Mouse (Mus musculus) kidney, adult 2 months (tissue): ENCODE measurements around the gene Slc23a2. TPM values are rescaled to one million over a fixed set of nuclear protein-coding genes. Genes with fewer than 3 reads are reported as not detected.
A peak's percentile ranks its signal among the peaks of the same experiment; 100 is the strongest.

Experiments
- DNase-seq: peaks from one replicate; pipeline ENCODE4 v3.0.0; 2021
- H3K27ac ChIP-seq: fragments of 200-500 bp; 2 replicates; pipeline ENCODE4 v1.5.1; 2012; ENCODE audit warnings: low read depth, low read length, control low read depth, inconsistent platforms; ENCODE audit not compliant: insufficient read depth
- H3K27me3 ChIP-seq: fragments of 200-500 bp; replicated peaks from 2 replicates; pipeline ENCODE4 v1.6.1; 2012; ENCODE audit warnings: mild to moderate bottlenecking, moderate library complexity, low read length, inconsistent platforms; ENCODE audit not compliant: control insufficient read depth, insufficient read depth
- H3K36me3 ChIP-seq: fragments of 200-500 bp; 2 replicates; pipeline ENCODE4 v1.6.1; 2012; ENCODE audit warnings: mild to moderate bottlenecking, moderate library complexity, low read length, inconsistent platforms; ENCODE audit not compliant: control insufficient read depth, insufficient read depth
- H3K4me1 ChIP-seq: fragments of 200-500 bp; 2 replicates; pipeline ENCODE4 v1.6.1; 2011; ENCODE audit warnings: low read length; ENCODE audit not compliant: control insufficient read depth, insufficient read depth
- H3K4me3 ChIP-seq: fragments of 200-500 bp; 2 replicates; pipeline ENCODE4 v1.5.1; 2011; ENCODE audit warnings: mild to moderate bottlenecking, low read depth, low read length, control low read depth; ENCODE audit not compliant: insufficient read depth
- CTCF ChIP-seq: fragments of 200-500 bp; conservative IDR thresholded peaks from 2 replicates; pipeline ENCODE4 v1.5.1; 2011; ENCODE audit warnings: low read depth, mild to moderate bottlenecking, control low read depth, low read length, moderate library complexity, mixed read lengths; ENCODE audit not compliant: insufficient read depth, insufficient read length
- POLR2A ChIP-seq: fragments of 200-500 bp; IDR thresholded peaks from one replicate; pipeline ENCODE4 v1.6.1; 2011; ENCODE audit warnings: low read depth, low read length, control low read depth
- WGBS: fragments of 180-500 bp; shearing (Covaris S2); methylation state at CpG from one replicate; pipeline ENCODE4 v1.1.7; 2018; 5-methylcytosine and 5-hydroxymethylcytosine counted together
- polyA plus RNA-seq: library from polyadenylated mRNA; depleted of rRNA; stranded (reverse); fragments of >200 nt; gene quantifications from 2 replicates; pipeline ENCODE4 v1.2.3, GENCODE M21; 2012

The Slc23a2 gene
- polyA plus RNA-seq, 1 experiment = 15.3 TPM

- Histone ChIP-seq H3K36me3 (no peaks in the 10 kb centered on the region), H3K27ac (no peak overlapping the region), H3K27me3 (no peaks in the 10 kb centered on the region), H3K4me1 (peaks cover 16% of the 10 kb centered on the region), H3K4me3 (no peak overlapping the region)
- 35% methylated on average over 9 of the region's 9 CpGs for WGBS
- DNase-seq = peak; percentile 81
- peak; percentile 80 for TF ChIP-seq CTCF
- no peak for TF ChIP-seq POLR2A
Measured at GRCm38 (mm10) chr2:132111266-132111665, 33.6 kb downstream of the Slc23a2 start.

- Histone ChIP-seq H3K4me1 (peaks cover 16% of the 10 kb centered on the region), H3K27ac (no peak overlapping the region), H3K27me3 (no peaks in the 10 kb centered on the region), H3K36me3 (no peaks in the 10 kb centered on the region), H3K4me3 (no peak overlapping the region)
- TF ChIP-seq POLR2A = no peak
- TF ChIP-seq CTCF = no peak
- 21% methylated on average over 3 of the region's 3 CpGs for WGBS
- peak; percentile 59 for DNase-seq
Measured at GRCm38 (mm10) chr2:132110702-132111101, 34.2 kb downstream of the Slc23a2 start.

GRCm38 (mm10) chr2:132108988-132109387 lies 35.9 kb downstream of the Slc23a2 start:
- 98% methylated on average over 9 of the region's 9 CpGs for WGBS
- Histone ChIP-seq H3K36me3 (no peaks in the 10 kb centered on the region), H3K4me1 (peaks cover 16% of the 10 kb centered on the region), H3K27me3 (no peaks in the 10 kb centered on the region), H3K27ac (no peak overlapping the region), H3K4me3 (no peak overlapping the region)
- DNase-seq = no peak
- no peak for TF ChIP-seq CTCF

GRCm38 (mm10) chr2:132107611-132108010 lies 37.3 kb downstream of the Slc23a2 start:
- peak; percentile 81 for DNase-seq
- 41% methylated on average over 9 of the region's 9 CpGs for WGBS
- H3K27me3 ChIP-seq = no peaks in the 10 kb centered on the region
- TF ChIP-seq POLR2A (no peak), CTCF (no peak)
- H3K36me3 ChIP-seq = no peaks in the 10 kb centered on the region
- no peak overlapping the region for H3K4me3 ChIP-seq
- peaks cover 24% of the 10 kb centered on the region for H3K4me1 ChIP-seq
- peak overlapping the region; percentile 5; the same call in 1 of the 2 replicates for H3K27ac ChIP-seq

GRCm38 (mm10) chr2:132106069-132106468 lies 38.8 kb downstream of the Slc23a2 start:
- H3K4me1 ChIP-seq = peaks cover 21% of the 10 kb centered on the region
- H3K27ac ChIP-seq = no peak overlapping the region
- WGBS = 78% methylated on average over 5 of the region's 5 CpGs
- no peak overlapping the region for H3K4me3 ChIP-seq
- TF ChIP-seq POLR2A (no peak), CTCF (no peak)
- H3K27me3 ChIP-seq = no peaks in the 10 kb centered on the region
- peak; percentile 24 for DNase-seq
- no peaks in the 10 kb centered on the region for H3K36me3 ChIP-seq

GRCm38 (mm10) chr2:132103265-132103664 lies 41.6 kb downstream of the Slc23a2 start:
- 22% methylated on average over 8 of the region's 8 CpGs for WGBS
- no peak for TF ChIP-seq CTCF
- TF ChIP-seq POLR2A = no peak

GRCm38 (mm10) chr2:132102505-132103130 lies 42.3 kb downstream of the Slc23a2 start:
- Histone ChIP-seq H3K4me1 (peaks cover 15% of the 10 kb centered on the region), H3K27ac (peak overlapping the region; percentile 35; the same call in 1 of the 2 replicates), H3K4me3 (peak overlapping the region; percentile 26; the same call in 1 of the 2 replicates), H3K27me3 (no peaks in the 10 kb centered on the region), H3K36me3 (no peaks in the 10 kb centered on the region)
- no peak for TF ChIP-seq POLR2A
- TF ChIP-seq CTCF = no peak
- WGBS = 59% methylated on average over 10 of the region's 10 CpGs
- DNase-seq = peak; percentile 52

More at GRCm38 (mm10) chr2:132103265-132103664, 41.6 kb downstream of the Slc23a2 start:
- peak; percentile 63 for DNase-seq
- H3K36me3 ChIP-seq = no peaks in the 10 kb centered on the region
- no peak overlapping the region for H3K4me3 ChIP-seq
- H3K4me1 ChIP-seq = peaks cover 19% of the 10 kb centered on the region
- H3K27me3 ChIP-seq = no peaks in the 10 kb centered on the region
- H3K27ac ChIP-seq = no peak overlapping the region; the same call in 1 of the 2 replicates
